Mouse (Mus musculus): Measurements from ENCODE around the gene Smim14.

Smim14 gene

DNA sequence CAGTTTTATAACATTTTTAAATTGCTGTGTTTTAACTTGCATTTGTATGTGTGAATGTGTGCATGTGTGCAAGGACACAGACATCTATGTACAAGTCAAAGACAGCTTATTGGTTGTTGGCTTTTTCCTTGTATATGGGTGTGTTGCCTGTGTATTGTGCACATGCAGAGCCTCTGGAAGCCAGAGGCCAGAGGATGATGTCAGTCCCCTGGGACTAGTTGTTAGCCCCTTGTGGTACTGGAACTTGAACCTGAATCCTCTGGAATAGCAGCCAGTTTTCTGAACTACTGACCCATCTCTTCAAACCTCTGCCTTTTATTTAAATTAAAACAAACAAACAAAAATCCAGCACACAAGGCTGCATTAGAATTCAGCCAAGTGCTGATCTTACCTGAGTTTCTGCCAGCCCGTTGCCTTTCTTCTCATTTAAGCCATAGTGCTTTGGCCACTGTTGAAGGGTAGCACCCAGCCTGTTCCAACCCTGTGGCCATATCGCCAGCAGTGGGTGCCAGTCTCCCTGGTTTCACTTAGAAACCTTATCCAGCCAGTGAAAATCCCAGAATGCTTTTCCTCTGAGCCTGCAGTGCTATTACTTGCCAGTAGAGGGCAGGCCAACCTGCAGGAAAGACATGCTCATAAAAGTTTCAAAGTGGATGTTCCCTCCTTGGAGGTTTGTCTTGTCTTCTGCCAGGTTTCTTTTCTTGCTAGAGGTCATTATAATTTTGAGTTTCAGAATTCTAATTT, 135.6 kb downstream of the Smim14 start:
- peak; percentile 69 to 76 for DNase-seq (ENCODE audit: low spot score in 2 of 2)
